In the genomic region with DNA sequence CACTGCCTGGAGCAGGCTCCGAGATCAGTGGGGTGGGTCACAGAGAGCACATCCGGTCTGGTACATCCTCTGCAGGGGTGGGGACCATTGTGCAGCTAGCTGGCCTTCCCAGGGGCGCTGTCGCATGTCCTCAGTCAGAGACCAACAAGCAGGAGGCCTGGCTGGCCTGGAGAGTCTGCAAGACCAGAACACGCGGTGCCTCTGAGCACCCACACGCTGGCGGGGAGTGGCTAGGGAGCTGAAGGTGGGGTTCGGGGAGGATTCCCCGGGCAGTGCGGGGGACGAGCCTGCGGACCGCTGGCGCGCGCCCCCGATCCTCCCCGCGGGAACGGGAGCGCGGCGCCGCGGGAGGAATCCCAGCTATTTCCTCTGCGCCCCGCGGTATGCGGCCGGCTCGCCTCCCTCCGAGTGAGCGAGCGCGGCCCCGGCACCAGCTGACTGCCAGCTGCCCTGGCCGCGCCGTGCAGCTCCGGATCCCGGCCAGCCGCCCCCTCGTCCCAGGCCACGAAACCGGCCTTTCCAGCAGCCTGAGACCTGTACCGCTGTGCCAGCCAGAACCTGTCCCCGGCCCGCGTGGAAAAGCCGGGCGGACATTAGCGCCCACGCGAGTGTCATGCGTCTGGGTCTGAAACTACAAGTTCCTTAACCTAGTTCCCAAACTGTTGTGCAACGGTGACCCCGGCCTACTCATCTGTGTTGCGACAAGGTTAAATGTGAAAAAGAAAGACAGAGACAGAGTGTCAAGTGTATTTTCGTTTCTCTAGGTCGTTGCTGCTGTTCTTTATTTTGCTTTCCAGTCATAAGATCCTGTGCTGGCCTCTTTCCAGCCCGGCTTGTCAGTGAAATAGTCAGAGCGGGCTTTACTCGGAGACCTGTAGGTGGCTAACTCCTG, we compare ENCODE assay signal across 8 mouse cellular contexts.
DNase-seq lines count a peak whose midpoint lies in the region; ATAC-seq and TF ChIP-seq lines count a peak whose summit lies in the region.

No protein-coding gene starts in this region.

- TF ChIP-seq CTCF in hindbrain, postnatal 0 days (IDR thresholded peaks at IDR 0.05; ENCODE audit: low read depth): peak; percentile 40

- no peaks in the 10 kb centered on the region for H3K27me3 ChIP-seq in hindbrain, postnatal 0 days (ENCODE audit: insufficient read depth, low read length)
- H3K27me3 ChIP-seq in megakaryocyte, embryonic 14.5 days (replicated peaks): peaks cover 47% of the 10 kb centered on the region

- ATAC-seq in common myeloid progenitor, adult 5-6 weeks (replicated peaks; ENCODE audit: low read depth, poor library complexity, severe bottlenecking): peak; percentile 17
- ATAC-seq in hindbrain, postnatal 0 days: peak; percentile 71

- DNase-seq in R1 (ENCODE audit: low read depth, low spot score): peak; percentile 62
- DNase-seq in gastrocnemius, postnatal 10 days: peak; percentile 84
- peak; percentile 78 for DNase-seq in hindbrain, postnatal 0 days (ENCODE audit: low spot score)
- peak; percentile 54 to 65 for DNase-seq in left cerebral cortex, postnatal 14 days (ENCODE audit: low spot score in 2 of 2)
- DNase-seq in right cerebral cortex, postnatal 10 days (ENCODE audit: low spot score in 2 of 2): peak; percentile 68 to 75
- peak; percentile 66 for DNase-seq in urinary bladder, postnatal 25 days (ENCODE audit: low spot score)

- H3K36me3 ChIP-seq in hindbrain, postnatal 0 days (ENCODE audit: insufficient read depth, low read length): no peaks in the 10 kb centered on the region
- H3K36me3 ChIP-seq in megakaryocyte, embryonic 14.5 days (replicated peaks; ENCODE audit: low read length): no peaks in the 10 kb centered on the region

- H3K4me3 ChIP-seq in hindbrain, postnatal 0 days (ENCODE audit: low read length): peak overlapping the region; percentile 35
- H3K4me3 ChIP-seq in megakaryocyte, embryonic 14.5 days (replicated peaks): peak overlapping the region; percentile 92

- H3K4me2 ChIP-seq in hindbrain, postnatal 0 days (ENCODE audit: low read depth, low read length): peak overlapping the region; percentile 64

- 4% methylated on average over 58 of the region's 64 CpGs for WGBS in hindbrain, postnatal 0 days

- peak overlapping the region; percentile 57 for H3K27ac ChIP-seq in hindbrain, postnatal 0 days

- intact Hi-C loops in left cerebral cortex, postnatal 14 days (cut with DNase I): loop anchor here (5.0 to 10.0 kb wide), 3 partner anchors 76 to 239 kb away; partner anchors contain the start of genes Cox7a2l and Eml4

- H3K4me1 ChIP-seq in hindbrain, postnatal 0 days (ENCODE audit: insufficient read depth, low read length): peaks cover 7% of the 10 kb centered on the region; the same call in 1 of the 2 replicates
- H3K4me1 ChIP-seq in megakaryocyte, embryonic 14.5 days: peaks cover 73% of the 10 kb centered on the region

- H3K9ac ChIP-seq in hindbrain, postnatal 0 days (replicated peaks; ENCODE audit: low read length): peak overlapping the region; percentile 56

- H3K9me3 ChIP-seq in hindbrain, postnatal 0 days (ENCODE audit: low read length): no peaks in the 10 kb centered on the region
- H3K9me3 ChIP-seq in megakaryocyte, embryonic 14.5 days: no peaks in the 10 kb centered on the region

Comparison
In these comparisons a context has a peak if more than half of its experiments do, and no peak if none do; other contexts are left out.
1. Peak in every context shown above with its lines: DNase-seq, ATAC-seq, H3K4me3 ChIP-seq and H3K27ac ChIP-seq.